Mouse (Mus musculus) neural tube, embryonic 11.5 days (tissue): Measurements from ENCODE around the gene Svop. TPM values are rescaled to one million over a fixed set of nuclear protein-coding genes. Genes with fewer than 3 reads are reported as not detected.
A peak's percentile ranks its signal among the peaks of the same experiment; 100 is the strongest.

Experiments
- ATAC-seq: fragments of 200-750 bp; cut with Nextera tagmentation; 2 replicates; pipeline ENCODE4 v1.8.0; 2017; ENCODE audit warnings: moderate number of reproducible peaks, mild to moderate bottlenecking, moderate TSS enrichment, moderate library complexity; ENCODE audit not compliant: insufficient read depth, low FRiP score, low TSS enrichment
- DNase-seq: peaks from one replicate; pipeline ENCODE4 v3.0.0-alpha.2; 2015; ENCODE audit warnings: low spot score
- H3K27ac ChIP-seq: fragments of 300-500 bp; sonication (generic); 2 replicates; pipeline ENCODE4 v1.5.1; 2014; ENCODE audit warnings: low read depth, mild to moderate bottlenecking, low read length
- H3K27me3 ChIP-seq: fragments of 300-500 bp; sonication (generic); 2 replicates; pipeline ENCODE4 v1.6.1; 2014; ENCODE audit warnings: mild to moderate bottlenecking, low read length, mixed read lengths; ENCODE audit not compliant: control insufficient read depth, insufficient read depth
- H3K36me3 ChIP-seq: fragments of 300-500 bp; sonication (generic); 2 replicates; pipeline ENCODE4 v1.6.1; 2014; ENCODE audit warnings: mild to moderate bottlenecking, low read length, moderate library complexity, mixed read lengths; ENCODE audit not compliant: control insufficient read depth, insufficient read depth
- H3K4me1 ChIP-seq: fragments of 300-500 bp; sonication (generic); 2 replicates; pipeline ENCODE4 v1.6.1; 2014; ENCODE audit warnings: low read length, mixed read lengths; ENCODE audit not compliant: control insufficient read depth, insufficient read depth
- H3K4me2 ChIP-seq: fragments of 300-500 bp; sonication (generic); 2 replicates; pipeline ENCODE4 v1.6.1; 2014; ENCODE audit warnings: low read depth, mild to moderate bottlenecking, moderate library complexity
- H3K4me3 ChIP-seq: fragments of 300-500 bp; sonication (generic); 2 replicates; pipeline ENCODE4 v1.5.1; 2014; ENCODE audit warnings: low read depth, low read length
- H3K9ac ChIP-seq: fragments of 300-500 bp; sonication (generic); 2 replicates; pipeline ENCODE4 v1.6.1; 2014; ENCODE audit warnings: mild to moderate bottlenecking, low read length
- H3K9me3 ChIP-seq: fragments of 300-500 bp; sonication (generic); 2 replicates; pipeline ENCODE4 v1.6.1; 2016; ENCODE audit warnings: low read length; ENCODE audit not compliant: control insufficient read depth
- WGBS: fragments of 180-500 bp; shearing (Covaris S2); extraction: QIAGEN DNeasy Blood & Tissue Kit; methylation state at CpG from one replicate; pipeline ENCODE4 v1.1.7; 2014; 5-methylcytosine and 5-hydroxymethylcytosine counted together
- polyA plus RNA-seq: library from polyadenylated mRNA; unstranded; fragments of >200 nt; fragmentation: Nextera tagmentation; extraction: Ambion mirVana; gene quantifications from 2 replicates; pipeline ENCODE4 v1.2.1, GENCODE M21; 2014

The Svop gene
- polyA plus RNA-seq, 1 experiment from 2014 or later: 32.9 TPM

DNA sequence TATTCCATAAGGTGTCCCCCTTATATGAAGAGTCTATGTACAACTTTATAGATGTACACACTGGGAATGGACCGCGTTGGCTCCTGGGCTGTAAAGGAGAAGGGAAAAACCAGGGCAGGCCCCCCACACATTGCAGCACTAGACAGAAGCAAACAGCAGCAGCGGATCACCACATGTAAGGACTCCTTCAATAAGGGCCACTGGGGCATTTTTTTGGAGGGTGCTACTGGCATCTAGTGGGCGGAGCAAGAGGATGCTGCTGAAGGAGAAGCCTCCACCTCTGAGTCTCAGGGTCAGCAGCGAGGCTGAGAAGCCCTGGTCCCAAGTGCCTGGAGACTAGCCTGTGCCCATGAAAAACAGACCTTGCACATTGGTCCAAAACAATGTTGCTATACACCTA, 100.8 kb downstream of the Svop start:
- no peaks in the 10 kb centered on the region for H3K27me3 ChIP-seq
- peaks cover 23% of the 10 kb centered on the region for H3K4me1 ChIP-seq
- ATAC-seq: no peak
- H3K27ac ChIP-seq: no peak overlapping the region
- no peak overlapping the region for H3K4me3 ChIP-seq
- no peak overlapping the region for H3K9ac ChIP-seq
- DNase-seq: no peak
- no peaks in the 10 kb centered on the region for H3K9me3 ChIP-seq
- peaks cover 2% of the 10 kb centered on the region; the same call in 1 of the 2 replicates for H3K36me3 ChIP-seq
- no peak overlapping the region for H3K4me2 ChIP-seq
- WGBS: 95% methylated on average over 5 of the region's 5 CpGs

DNA sequence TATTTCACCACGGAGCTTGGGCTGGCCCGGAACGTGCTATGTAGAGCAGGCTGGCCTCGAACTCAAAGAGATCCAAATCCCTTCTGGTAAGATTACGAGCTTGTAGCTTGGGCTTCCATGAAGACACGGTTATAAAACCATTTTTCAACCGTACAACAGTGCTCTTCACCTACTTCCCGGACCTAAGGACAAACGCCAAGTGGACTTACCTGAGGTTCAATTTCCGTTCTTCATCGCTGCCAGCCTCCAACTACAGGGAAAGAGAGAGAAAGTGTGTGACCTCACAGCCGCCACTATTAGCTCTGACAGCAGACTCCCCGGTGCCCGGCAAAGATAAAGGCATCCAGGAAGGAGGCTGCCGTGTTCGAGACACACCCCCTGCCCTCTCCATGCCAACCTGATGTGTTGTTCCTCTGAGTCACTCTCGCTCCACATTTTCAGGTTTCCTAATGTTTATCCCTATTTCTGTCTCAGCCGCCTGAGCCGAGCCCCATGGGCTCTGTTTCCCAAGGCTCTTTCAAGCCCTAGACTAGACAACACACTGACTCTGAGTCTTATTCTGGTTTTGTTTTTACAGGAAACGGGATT, 101.8 kb downstream of the Svop start:
- DNase-seq: no peak
- Histone ChIP-seq H3K4me2 (no peak overlapping the region), H3K4me1 (peaks cover 23% of the 10 kb centered on the region), H3K27me3 (no peaks in the 10 kb centered on the region), H3K9me3 (no peaks in the 10 kb centered on the region), H3K36me3 (peaks cover 2% of the 10 kb centered on the region; the same call in 1 of the 2 replicates), H3K4me3 (no peak overlapping the region), H3K9ac (no peak overlapping the region), H3K27ac (no peak overlapping the region)
- 90% methylated on average over 20 of the region's 20 CpGs for WGBS
- no peak for ATAC-seq

DNA sequence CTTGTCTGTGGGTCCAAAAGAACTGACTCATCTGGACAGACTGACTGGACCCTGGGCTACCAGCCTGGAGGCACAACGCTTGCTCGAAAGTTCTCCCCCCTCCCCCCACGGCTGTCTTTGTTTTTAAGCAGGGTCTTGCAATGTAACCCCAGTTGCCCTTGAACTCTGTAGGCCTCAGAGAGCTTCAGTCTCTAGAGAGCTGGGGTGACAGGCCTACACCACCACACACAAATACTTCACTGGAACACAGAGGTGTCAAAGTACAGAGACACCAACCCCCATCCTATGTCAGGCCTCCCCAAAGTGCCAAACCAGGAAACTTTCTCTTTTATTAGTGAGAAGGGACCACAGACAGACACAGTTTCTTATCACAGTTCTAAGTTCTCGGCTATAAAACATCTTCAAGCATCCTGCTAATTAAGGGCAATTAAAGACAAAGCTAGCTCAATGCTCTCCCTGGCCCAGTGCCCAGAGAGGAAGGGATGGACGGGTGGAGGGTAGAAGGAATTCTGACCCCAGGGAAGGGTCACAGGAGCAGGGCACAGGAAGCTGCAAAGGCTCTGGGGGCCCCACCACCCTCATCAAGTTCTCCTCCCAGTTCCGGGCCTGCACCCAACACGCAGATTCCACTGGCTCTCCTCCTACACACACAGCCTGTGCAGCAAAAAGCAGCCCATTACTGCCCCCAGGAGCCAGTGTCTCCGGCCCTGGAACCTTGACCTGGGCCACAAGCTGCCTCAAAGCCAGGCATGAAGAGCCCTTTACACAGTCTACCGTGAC, 105.0 kb downstream of the Svop start:
- H3K9me3 ChIP-seq: no peaks in the 10 kb centered on the region
- H3K4me2 ChIP-seq: no peak overlapping the region
- peaks cover 5% of the 10 kb centered on the region for H3K4me1 ChIP-seq
- no peak for ATAC-seq
- 44% methylated on average over 9 of the region's 9 CpGs for WGBS
- DNase-seq: no peak
- peaks cover 2% of the 10 kb centered on the region; the same call in 1 of the 2 replicates for H3K36me3 ChIP-seq
- no peaks in the 10 kb centered on the region for H3K27me3 ChIP-seq
- peak overlapping the region; percentile 3; the same call in 1 of the 2 replicates for H3K27ac ChIP-seq
- H3K4me3 ChIP-seq: no peak overlapping the region
- no peak overlapping the region for H3K9ac ChIP-seq

DNA sequence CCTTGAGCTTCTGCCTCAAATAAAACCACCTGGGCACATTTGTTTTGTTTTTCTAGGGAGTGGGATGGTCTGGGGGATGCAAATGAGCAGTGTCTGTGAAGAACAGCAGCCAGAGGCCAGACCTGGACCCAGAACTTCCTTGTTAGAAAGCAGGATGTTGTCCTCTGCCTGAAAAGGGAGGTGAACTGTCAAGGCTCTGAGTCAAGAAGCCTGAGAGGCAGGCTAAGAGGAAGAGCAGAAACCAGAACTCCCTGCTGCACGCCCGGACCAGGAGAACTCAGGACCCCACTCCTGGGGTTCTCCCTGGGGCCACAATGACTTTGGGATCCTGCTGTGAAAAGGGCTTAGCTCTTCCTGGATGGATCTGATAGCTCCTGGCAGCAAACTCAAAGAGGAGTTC, 105.6 kb downstream of the Svop start:
- Histone ChIP-seq H3K4me2 (no peak overlapping the region), H3K9me3 (no peaks in the 10 kb centered on the region), H3K9ac (no peak overlapping the region), H3K36me3 (peaks cover 2% of the 10 kb centered on the region; the same call in 1 of the 2 replicates), H3K4me1 (peaks cover 3% of the 10 kb centered on the region; the same call in 1 of the 2 replicates), H3K27me3 (no peaks in the 10 kb centered on the region), H3K27ac (no peak overlapping the region), H3K4me3 (no peak overlapping the region)
- WGBS: 84% methylated on average over 2 of the region's 2 CpGs
- ATAC-seq (no peak), DNase-seq (no peak)

DNA sequence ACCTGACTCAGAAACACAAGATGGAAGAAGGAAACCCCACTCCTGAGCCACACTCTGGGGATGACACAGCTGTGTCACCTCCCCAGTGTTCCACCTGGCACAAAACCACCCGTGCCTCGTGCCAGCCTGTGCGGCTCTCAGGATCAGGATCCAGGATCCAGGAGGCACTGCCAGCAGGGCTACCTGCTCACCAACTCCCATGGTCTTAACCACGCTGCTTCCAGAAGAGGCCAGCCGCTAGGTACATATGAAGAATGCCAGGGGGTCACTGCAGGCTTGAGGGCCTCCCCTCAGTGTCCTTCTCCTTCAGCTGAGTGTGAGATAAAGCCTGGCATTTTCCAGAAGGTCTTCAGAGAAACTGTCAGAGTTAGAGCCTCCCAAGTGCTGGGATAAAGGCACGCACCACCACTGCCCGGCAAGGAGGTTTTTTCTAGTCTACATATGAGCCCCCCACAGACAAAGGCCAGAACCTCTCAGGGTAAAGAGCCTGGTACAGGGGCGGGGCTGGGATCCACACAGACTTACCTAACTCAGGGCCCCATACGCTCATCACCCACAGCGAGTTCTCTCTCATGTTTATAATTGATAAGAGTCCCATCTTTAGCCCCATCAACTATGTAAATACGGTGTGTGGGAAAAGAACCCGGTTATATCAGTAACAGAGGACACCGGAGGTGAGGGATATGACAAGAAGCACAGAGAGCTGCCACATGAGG, 107.2 kb downstream of the Svop start:
- Histone ChIP-seq H3K27me3 (no peaks in the 10 kb centered on the region), H3K9ac (no peak overlapping the region), H3K4me1 (peaks cover 3% of the 10 kb centered on the region; the same call in 1 of the 2 replicates), H3K4me3 (no peak overlapping the region), H3K27ac (no peak overlapping the region), H3K4me2 (no peak overlapping the region), H3K36me3 (peaks cover 2% of the 10 kb centered on the region; the same call in 1 of the 2 replicates), H3K9me3 (no peaks in the 10 kb centered on the region)
- DNase-seq (no peak), ATAC-seq (no peak)
- WGBS: 92% methylated on average over 13 of the region's 13 CpGs

DNA sequence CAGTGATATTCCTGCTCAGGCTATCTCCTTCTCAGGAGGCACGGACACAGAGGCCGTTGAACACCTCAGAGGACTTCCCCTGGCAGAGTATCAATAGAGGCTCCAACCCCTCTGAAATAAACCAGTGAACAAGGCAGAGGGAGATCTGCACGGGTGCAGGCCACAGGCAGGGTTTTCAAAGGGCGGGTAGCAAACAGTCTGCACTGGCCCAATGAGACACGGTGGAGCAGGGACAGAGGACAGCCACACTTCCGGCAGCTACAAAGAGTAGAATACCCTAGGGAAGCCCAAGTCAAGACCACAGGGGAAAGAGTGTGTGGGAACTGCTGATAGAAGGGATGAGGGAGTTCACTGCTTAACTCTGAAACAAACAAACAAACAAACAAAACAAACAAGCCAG, 107.8 kb downstream of the Svop start:
- Histone ChIP-seq H3K27ac (no peak overlapping the region), H3K36me3 (no peaks in the 10 kb centered on the region; the same call in 1 of the 2 replicates), H3K4me1 (peaks cover 3% of the 10 kb centered on the region; the same call in 1 of the 2 replicates), H3K9ac (no peak overlapping the region), H3K27me3 (no peaks in the 10 kb centered on the region), H3K4me2 (no peak overlapping the region), H3K9me3 (no peaks in the 10 kb centered on the region), H3K4me3 (no peak overlapping the region)
- WGBS: 70% methylated on average over 6 of the region's 6 CpGs
- DNase-seq (no peak), ATAC-seq (no peak)

DNA sequence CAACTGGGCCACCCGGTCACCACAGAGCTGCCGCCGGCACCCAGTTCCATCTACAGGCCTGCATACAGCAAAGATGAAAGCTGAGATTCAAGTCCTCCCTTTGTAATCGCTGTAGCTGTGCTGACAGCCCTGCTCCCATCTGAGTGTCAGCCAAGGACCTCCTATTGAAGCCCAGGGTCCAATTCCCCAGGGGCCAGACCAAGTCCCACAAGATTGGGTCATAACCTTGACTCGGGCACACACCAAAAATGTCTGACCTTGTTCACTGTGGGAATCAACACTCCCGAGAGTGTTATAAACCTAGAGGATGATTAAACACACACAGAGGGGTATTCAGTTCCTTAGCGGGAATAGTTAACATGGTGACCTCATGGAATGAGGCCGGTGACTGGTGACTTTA, 109.5 kb downstream of the Svop start:
- H3K27me3 ChIP-seq: no peaks in the 10 kb centered on the region
- no peak overlapping the region for H3K4me2 ChIP-seq
- DNase-seq (no peak), ATAC-seq (no peak)
- no peak overlapping the region for H3K9ac ChIP-seq
- H3K36me3 ChIP-seq: no peaks in the 10 kb centered on the region; the same call in 1 of the 2 replicates
- H3K4me3 ChIP-seq: no peak overlapping the region
- 76% methylated on average over 8 of the region's 8 CpGs for WGBS
- H3K27ac ChIP-seq: no peak overlapping the region
- H3K9me3 ChIP-seq: no peaks in the 10 kb centered on the region
- peaks cover 3% of the 10 kb centered on the region; the same call in 1 of the 2 replicates for H3K4me1 ChIP-seq

DNA sequence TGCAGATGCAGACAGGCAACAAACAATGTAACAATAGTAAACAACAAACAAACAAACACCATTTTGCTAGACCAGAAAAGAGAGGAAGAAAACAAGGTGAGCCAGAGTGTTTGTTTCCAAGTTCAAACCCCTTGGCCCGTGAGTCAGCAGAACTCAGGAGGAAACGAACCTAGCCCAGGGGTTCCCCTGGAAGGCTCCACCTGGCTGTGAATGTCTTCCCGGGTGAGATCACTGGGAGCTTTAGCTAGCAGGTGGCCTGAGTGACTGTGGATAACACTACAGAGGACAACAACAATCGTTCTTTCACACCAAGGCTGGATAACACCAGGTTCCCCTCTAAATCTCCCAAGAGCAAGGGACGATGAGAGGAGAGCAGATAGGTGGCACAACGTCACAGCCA, 110.2 kb downstream of the Svop start:
- no peak for DNase-seq
- H3K27me3 ChIP-seq: no peaks in the 10 kb centered on the region
- 87% methylated on average over 6 of the region's 6 CpGs for WGBS
- no peak overlapping the region for H3K4me2 ChIP-seq
- H3K4me3 ChIP-seq: no peak overlapping the region
- H3K9me3 ChIP-seq: no peaks in the 10 kb centered on the region
- H3K27ac ChIP-seq: no peak overlapping the region
- no peak for ATAC-seq
- H3K4me1 ChIP-seq: no peaks in the 10 kb centered on the region
- H3K9ac ChIP-seq: no peak overlapping the region
- H3K36me3 ChIP-seq: no peaks in the 10 kb centered on the region; the same call in 1 of the 2 replicates
